Mouse (Mus musculus): ENCODE measurements at regions not wholly inside any gene's neighbourhood (a gene's known extent, or its start where the extent isn't known, plus 50 kb on each side); places are given as distances from the start of the nearest gene placed in this dataset.
A peak's percentile ranks its signal among the peaks of the same experiment; 100 is the strongest.

DNA sequence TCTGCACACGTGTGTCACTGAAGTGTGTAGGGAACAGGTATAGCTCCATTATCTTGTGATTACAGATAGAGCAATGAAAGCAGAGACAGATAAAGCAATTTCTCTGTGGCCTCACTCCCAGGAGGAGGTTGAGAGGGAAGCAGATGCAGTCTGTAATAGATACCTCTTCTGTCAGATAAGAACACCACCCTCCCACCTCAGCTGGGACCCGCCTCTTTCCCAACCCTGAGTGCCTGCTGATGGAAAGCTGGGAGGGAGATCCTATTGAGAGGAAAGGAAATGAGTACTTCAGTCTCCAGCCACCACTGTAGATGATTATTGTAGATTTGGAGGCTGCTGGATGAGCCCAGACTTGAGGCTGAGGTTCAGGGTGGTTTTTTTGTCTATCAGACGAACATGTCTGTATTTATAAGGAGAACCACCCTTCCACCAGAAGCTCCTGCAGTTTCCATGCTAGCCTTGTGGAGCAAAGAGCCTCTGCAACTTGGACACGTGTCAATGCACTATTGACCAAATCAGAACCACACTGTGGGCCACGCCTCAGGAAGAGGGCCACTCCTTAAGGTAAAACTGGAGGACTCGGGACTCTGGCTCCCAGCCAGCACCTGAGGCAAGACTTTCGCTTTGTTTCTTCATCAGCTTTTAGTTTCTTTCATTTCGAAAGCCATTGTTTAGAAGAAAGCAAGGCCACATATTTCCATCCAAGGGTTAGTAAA, 55.3 kb upstream of the Plekha5 start:
- DNase-seq = peak; percentile 57

DNA sequence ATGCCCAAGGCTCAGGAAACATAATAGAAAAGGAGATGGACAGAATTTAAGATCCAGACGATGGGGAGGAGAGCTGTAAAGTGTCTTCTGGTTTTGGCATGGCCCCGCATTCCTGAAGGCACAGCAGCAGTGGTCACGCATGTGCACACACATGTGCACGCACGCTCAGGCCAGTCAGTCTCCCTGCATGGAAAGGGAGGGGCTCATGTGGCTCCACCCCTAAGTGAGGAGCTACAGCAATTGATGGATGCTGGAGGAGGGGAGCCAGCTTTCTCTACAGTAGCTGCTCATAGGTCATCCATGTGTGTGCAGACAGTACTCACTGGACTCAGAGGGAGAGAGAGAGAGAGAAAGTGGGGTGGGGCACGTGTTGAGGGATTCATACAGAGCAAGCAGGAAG, 56.6 kb upstream of the Plekha5 start:
- DNase-seq = no peak

DNA sequence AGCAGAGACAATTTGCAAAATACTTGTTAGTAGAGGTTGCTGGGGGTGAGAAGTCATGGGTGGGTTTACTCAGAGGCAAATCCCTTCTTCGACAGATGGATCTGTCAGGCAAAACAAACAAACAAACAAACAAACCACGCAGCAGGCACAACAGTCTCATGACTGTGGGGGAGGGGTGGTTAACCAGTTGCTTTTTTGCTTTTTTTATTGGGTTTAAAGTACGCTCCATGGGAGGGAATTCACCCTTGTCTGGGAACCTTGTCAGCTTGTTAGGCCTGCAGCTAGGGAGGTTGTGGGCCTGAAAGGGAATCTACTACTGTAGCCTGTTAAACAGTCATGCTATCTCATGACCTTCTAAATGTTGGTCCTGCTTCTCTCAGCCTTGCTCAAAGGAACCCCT, 57.1 kb upstream of the Plekha5 start:
- no peak for DNase-seq

DNA sequence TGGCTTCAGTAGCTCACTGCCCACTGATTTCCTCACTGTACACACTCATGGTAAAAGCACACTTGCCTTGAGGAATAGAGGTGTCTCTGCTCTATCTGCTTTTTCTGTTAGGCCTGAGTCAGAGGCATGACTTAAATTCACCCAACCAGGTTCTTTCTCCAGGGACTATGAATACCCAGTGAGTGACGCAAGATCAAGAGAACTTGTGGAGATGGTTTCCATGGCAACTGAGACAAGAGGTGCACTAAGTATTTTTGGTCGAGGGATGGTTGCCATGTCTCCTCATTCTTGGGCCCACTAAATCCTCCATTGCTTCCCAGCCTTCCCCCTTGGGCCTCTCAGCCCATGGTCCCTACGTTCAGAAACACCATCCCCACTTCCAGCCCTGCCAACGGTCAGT, 62.9 kb upstream of the Plekha5 start:
- DNase-seq = no peak

DNA sequence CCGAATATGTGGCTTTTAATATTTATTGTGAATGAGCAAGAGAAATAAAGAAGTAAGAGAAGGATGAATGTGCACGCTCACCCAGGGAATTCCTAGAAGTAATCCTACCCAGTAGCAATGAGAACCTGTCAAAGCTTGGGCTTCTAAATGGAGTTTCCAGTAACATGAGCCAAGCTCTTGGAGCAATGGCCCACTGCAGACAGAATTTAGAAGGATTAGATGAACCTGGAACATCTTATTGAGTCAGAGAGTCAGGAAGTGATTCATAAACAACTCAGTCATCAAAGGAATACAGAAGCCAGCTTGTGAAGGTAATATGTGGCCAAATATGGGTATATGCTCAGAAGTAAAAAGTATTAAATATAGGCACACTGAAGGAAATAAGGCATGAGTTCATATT, 66.0 kb upstream of the Plekha5 start:
- DNase-seq = no peak

DNA sequence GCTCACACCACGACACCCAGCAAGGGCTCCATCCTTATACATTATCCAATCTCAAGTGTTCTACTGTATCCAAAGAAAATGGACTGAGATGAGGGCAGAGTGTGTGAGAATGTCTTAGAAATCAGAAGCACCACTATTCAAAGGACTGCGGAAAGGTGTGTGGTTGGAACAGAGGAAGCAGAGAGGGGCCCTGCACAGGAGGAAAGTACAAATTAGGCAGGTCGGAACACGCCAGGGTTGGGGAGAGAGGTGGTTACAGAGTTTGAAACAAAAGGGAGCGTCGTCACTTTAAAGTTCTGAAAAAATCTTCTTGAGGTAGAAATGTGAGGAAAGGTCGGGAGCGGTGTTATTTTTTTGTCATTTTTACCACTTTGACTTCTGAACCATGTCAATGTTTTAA, 66.6 kb upstream of the Plekha5 start:
- no peak for DNase-seq

DNA sequence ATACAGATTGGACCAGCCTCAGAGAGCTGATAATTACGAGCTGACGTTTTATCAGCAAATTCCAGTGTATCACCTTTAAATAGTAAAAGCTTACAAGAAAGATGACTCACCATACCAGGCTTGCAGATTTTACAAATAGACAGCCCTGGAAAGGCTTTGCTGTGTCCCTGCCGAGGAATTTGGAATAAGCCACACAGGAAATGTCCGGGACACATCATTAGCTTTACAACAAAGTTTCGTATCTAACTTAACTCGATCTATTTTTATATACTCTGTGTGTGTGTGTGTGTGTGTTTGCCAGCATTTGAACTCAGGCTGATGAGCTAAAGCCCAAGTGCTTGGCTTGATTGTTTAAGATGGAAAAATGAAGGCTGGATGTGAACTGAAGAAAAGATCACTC, 69.8 kb upstream of the Plekha5 start:
- DNase-seq = no peak

DNA sequence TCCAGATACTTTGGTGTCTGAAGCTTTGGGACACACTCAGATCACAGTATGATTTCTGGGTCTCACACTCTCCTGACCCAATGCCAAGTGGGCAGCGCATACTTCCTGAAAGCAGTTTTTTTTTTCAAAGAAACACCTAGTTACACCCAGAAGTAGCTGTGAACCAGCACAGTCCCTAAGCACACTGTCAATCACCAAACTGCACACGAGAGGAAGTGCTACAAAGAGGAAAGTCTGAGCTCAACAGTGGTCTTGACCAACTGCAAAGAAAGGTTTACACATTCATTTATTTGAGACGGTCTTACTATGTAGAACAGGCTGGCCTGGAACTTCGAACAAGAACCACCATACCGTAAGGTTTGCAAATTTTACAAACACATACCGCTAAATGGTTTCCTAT, 70.2 kb upstream of the Plekha5 start:
- no peak for DNase-seq

DNA sequence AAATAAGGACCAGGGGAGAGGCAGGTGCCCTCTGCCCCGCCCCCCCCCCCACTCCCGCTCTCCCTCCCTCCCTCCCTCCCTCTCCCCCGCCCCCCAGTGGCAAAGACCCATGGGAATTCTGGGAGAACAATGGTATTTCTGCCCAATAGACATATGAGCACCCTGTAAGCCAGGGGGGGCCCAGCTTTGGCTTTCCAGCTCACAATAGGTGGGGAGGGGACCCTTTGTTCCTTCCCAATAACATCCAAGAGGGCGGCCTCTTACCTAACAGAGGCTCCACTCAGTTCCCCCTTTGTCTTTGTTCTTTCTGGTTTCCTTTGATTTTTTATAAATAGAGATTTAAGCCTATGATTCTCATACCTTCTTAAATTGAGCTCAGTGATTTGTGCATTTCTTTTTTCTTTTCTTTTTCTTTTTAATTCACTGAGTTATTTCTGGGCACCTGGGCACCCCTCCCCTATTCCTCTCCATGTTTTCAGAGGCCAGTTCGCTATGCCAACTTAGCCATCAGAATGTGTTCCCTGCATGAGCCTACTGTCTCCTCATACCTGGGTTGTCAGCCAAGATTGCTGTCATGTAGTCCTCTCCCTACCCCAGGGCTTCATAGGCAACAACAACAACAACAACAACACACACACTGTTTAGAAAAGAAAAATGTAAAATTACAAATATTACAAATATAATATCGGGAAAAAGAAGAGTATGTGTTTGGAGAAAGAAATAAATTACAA, 72.3 kb upstream of the Plekha5 start:
- DNase-seq = no peak

DNA sequence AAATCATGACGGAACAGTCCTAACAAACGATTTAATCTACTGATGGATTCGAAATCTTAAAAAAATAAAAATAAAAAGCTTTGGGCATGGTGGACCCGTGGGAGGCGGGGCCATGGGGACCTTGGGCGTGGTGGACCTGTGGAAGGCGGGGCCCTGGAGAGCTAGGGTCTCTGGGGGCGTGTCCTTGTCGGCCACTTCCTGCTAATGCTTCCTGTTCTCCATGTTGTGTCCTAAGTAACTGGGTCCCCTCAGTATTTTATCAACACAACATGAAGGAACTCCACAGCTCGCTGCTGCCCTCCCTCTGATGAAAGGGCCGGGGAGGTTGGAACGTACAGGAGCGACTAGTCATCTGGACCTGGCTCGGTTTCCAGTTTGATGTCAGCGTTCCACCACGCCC, 75.3 kb upstream of the Plekha5 start:
- DNase-seq = no peak

DNA sequence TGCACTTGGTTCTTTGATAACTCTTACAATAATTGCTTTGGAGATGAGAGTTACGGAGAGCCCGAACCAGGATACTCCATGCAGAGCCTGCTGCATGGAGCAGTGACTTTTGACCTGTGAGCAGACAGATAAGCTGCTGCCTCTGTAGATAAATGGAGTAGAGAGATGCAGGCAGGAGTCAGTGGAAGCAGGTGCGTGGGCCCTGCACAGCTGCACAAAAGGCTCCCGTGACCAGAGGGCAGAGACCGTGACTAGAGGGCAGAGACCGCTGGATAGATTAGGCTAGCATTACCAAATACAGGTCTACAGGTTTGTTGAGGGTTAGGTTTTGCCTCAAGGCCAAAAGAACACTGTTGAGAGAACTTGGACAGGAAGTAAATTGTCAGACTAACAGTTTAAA, 76.9 kb upstream of the Plekha5 start:
- DNase-seq = no peak

DNA sequence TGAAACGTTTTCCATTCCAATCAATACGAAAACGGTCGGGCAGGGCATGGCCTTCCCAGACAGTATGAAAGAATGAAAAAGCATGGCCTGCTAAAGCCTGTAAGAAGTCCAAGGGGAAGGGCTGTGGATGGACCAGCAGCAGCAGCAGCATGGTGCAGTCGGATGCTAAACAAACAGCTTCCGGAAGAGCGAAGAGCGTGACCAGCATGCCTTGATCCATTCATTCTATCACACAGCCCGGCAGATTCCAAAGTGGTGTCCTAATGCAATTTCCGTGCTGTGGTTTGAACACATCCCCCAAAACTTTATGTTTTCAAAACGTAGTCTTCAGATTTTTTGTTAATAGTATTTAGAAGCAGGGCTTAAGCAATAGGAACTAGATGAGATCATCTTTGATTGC, 80.2 kb upstream of the Plekha5 start:
- no peak for DNase-seq

DNA sequence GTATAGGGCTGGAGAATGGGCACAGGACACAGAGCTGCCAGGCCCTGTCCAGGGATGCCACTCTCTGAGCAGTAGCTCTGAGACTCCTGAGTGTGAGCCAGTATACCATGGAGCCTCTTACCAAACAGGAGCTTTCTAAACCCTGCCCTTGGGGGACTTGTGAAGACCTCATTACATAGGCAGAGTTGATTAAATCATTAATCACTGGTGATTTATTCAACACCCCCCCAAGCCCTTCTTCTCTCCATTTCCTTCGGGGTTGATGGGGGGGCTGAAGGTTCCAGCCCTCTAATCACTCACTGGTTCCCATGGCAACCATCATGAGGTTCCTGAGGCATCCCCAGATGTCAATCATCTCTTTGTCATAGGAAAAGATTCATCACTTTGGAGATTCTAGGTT, 81.0 kb upstream of the Plekha5 start:
- DNase-seq = no peak

DNA sequence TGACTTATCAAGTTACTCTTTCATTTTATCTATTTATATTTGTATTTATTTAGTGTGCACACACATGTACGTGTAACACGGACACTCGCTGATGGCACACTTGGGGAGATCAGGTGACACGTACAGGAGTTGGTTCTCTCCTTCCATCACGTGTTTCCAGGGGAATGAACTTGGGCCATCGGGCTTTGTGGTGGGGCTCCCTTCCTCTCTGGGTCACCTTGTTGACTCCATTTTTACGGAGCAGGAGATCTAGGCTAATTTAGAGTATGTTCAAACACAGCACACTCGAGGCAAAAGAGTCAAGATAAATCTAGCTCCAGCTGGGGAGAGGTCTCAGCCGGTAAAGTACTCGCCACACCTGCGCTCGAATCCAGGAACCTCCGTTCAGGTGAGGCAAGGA, 84.1 kb upstream of the Plekha5 start:
- DNase-seq = no peak

DNA sequence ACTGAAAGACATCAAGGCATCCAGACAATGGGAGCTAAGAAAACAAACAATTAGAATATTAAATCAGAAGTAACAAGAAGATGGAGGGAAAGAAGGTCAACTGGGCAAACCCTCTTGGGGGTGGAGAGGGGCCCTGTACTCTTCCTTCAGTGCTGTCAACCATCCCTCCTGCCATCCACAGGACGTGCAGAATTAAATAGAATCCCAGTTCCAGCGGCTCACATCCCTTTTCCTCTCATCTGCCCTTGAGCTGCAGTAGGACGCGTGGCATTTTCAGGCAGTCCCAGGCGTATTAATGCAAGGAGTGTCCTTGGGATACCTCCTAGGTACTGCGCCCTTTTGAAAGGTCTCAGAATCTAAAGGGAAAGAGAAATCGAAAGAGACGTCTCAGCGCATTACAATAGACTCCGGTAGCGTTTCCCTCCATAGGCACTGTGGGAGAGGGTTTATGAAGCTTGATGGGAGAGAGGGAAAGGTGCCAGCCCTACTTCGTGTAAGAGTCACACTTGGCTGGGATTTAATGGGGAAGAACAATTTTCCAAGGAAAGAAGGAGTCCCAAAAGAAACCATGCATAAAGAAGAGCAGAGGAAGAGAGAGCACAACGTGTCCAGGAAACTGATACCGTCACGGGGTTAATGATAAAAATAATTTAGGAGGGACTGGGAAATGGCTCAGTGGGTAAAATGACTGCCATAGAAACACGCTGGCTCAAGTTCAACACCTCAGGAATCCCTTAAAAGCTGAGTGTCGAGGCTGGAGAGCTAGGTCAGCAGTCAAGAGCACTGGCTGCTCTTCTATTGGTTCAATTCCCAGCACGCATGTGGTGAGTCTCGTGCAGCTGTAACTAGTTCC, 85.7 kb upstream of the Plekha5 start:
- DNase-seq = peak; percentile 3

DNA sequence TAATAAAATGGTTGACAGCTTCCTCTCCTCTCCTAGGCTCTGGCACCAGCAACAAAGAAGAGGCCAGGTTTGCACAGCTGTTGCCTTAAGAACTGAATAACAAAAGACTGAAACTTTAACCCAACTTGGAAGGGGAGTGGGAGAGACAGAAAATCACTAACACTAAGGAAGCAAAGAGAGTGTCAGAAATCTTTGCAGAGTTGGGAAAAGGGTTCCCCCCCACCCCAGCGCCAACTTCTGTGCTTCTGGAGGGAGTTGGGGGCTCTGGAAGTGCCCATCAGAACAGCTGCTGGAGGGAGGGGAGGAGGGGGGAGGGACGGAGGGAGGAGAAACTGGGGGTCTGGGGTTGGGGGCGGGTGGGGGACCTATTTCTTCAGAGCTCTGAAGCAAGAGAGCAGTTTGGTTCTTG, 86.8 kb upstream of the Plekha5 start:
- DNase-seq = no peak

DNA sequence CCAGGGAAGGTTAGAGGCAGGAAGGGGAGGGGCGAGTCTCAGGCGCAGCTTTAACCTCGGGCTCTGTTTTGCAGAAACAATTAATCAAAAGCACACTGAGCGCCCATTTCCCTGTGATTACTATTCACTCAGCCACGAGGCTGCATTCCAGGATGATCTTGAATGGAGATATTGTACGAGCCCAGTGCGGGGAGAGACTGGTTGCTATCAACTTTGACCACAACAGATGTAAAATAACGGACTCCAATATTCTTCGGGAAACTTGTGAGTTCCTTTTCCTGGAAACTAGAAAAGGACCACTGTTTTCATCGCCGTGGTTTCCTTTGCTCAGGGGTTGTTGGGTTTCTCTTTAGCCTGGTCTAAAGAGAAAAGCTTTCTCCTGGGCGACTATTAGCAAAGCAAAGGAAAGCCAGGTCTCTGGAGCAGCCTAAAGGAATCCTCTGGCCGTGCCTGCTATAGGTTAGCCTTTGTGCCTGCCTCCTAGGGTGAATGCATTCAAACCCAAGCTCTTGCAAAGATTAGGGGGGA, 87.4 kb upstream of the Plekha5 start:
- DNase-seq = no peak

DNA sequence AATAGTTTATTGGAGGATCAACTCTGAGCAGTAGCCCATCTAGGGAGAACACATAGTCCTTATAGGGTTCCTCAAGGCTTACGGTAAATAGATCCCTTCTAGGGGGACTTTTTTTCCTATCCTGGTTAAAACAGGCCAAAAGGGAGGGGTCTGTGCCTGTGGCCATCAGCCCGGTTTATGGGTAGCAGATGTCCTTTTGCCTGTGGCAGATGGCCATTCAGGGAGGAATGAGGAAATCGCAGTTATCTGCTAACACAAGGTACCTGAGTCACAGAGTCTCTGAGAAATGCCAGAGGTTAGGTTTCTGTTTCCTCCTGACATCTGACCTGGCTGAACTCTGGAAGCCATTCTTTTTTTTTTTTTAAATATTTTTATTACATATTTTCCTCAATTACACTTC, 90.5 kb upstream of the Plekha5 start:
- DNase-seq = no peak

DNA sequence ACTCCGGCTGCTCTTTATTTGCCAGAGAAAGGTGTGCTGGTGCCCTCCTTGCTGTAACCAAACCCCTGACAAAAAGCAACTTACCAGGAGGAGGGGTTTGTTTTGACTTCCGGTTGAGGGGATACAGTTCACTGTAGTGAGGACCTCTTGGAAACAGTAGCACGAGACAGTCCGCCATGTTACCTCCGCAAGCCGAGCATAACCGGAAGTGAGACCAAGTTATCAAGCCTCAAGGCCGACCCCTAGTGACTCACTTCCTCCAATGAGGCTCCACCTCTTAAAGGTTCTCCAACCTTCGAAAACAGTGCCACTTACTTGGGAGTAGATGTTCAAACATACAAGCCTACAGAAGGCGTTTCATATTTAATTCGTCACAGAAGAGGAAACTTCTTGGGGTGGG, 115.2 kb upstream of the Plekha5 start:
- no peak for DNase-seq

DNA sequence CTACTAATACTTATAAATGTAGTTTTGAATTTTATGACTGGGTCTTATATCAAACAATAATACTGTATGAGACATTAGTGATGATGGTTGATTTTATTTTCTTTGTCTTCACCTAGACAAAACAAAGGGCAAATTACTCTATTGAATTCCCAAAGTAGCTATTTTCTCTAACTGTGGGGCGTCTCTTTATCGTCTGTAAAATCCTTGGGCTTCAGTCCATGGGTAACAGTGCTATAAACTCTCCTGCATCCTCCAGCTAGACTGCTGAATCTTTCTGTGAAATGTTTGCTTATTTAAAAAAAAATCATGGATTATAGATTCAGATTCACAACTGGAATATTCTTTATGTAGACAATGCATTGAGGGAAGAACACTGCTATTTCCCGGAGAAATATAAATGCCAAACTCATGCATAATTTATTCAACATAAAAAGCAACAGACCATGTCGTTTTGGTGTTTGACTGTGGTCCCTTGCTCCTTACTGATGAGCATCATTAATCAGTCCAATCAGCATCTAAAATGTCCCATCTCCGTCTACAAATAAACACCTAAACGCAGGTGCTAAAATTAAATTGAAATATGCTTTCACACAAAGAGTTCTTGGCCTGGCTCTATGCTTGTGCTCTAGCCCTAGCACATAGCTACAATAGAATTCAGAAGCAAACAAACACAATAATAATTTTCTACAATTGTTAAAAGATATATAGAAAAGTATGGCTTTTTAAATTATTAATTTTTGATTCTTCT, 116.9 kb upstream of the Plekha5 start:
- DNase-seq = no peak

DNA sequence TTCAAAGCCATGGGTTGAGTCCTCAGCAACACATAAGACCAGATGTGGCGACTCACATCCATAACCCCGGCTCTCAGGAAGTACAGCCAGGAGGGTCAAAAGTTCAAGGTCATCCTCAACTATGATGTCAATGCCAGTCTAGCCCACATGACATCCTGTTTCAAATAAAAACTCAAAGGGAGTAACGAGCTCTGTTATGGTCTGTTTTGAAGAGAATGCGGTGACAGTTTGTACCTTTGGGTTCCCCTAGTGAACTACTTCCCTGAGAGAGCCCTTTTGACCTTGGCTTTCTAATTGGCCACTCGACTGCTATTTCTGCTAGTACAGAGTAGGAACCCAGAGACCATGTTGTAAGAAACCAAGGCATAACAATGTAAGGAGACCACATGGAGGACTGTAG, 119.7 kb upstream of the Plekha5 start:
- no peak for DNase-seq

DNA sequence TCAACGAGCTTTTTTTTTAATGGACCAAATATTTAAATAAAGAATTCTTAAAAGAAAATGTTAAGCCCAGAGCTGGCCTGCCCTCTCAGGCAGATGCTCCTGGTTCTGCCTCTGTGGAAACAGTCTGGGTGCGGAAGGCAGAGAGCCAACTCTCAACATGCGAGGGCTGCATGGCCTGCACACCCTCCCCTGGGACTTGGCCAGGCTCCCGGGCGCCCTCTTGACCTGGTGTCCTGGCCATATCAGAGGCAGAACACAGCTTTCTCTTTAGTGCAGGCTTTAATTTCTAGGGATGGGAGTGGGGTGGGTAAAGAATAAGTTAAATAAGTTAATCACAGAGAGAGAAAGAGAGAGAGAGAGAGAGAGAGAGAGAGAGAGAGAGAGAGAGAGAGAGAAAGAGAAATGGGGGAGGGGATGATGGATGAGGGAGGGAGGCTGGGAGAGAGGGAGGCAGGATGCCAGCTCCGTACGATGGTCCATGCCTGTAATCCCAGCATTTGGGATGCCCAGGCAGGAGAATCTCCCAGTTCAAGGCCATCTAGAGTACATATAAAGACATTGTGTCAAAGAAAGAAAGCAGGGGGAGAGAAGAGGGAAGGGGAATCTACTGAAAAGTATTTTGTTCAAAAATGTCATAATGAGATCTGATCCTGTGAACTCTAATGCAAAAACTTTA, 123.2 kb upstream of the Plekha5 start:
- DNase-seq = peak; percentile 86
